Mouse (Mus musculus): ENCODE data around the gene Zbtb45. TPM values are rescaled to one million over a fixed set of nuclear protein-coding genes. Genes with fewer than 3 reads are reported as not detected.
A peak's percentile ranks its signal among the peaks of the same experiment; 100 is the strongest.

The Zbtb45 gene
- 1 to 10 TPM; 4.6 to 7.0 TPM for polyA plus RNA-seq (2017; shearing (Covaris generic))

DNA sequence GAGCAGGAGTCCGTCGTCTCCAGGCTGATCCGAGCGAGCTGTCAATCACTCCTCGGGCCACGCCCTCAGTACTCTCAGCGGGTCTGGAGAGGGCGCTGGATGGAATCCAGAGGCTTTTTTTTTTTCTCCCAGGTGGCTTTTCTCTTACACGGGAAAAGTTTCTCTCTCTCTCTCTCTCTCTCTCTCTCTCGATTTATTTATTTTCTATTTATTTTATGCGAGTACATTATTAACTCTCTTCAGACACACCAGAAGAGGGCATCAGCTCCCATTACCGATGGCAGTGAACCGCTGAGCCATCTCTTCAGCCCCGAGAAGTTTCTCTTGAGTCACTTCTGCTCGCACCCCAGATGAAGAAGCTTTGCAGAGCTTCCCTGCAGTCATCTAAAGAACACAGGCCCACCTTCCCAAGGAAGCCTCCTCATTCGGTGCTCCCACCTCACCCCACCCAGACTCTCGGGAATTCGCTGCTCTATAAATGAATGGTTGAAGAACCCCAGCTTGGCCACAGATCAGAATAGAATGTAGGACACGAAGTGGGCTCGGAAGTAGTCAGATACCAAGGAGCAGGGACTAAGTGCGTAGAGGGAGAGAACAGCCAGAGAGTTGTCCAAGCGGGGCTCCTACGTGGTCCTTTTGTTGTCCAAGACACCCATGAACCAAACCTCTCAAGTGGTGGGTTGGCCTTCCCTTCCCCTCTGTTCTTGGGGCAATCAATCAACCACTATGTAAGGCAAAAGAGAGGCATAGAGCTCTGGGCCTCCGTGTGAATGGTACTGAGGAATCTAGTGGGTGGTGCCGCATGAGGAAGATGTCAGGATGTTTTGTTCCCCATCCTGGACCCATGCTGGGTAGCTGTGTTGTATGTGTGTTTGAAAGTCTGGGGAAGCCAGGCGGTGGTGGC lies at the start of gene Zbtb45:
Gene Zbtb45, minus strand, starts transcription at position 30 of the 904 bp plus-strand sequence.
- ATAC-seq = no peak

DNA sequence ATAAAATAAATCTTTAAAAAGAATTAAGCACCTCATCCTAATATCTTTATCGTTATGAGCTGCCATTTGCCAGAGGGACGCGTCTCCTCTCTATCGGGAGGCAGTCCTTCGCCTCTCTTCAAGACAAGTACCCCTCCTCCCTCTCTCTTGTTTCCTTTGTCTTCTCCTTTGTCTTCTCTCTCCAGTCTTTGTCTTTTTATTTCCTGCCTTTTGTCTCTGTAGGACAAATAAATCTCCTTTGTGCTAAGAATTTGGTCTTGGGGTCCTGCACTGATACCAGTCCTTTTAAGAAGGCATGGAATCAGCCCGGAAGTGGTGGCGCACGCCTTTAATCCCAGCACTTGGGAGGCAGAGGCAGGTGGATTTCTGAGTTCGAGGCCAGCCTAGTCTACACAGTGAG lies 49.7 kb upstream of the Zbtb45 start:
- ATAC-seq = no peak

DNA sequence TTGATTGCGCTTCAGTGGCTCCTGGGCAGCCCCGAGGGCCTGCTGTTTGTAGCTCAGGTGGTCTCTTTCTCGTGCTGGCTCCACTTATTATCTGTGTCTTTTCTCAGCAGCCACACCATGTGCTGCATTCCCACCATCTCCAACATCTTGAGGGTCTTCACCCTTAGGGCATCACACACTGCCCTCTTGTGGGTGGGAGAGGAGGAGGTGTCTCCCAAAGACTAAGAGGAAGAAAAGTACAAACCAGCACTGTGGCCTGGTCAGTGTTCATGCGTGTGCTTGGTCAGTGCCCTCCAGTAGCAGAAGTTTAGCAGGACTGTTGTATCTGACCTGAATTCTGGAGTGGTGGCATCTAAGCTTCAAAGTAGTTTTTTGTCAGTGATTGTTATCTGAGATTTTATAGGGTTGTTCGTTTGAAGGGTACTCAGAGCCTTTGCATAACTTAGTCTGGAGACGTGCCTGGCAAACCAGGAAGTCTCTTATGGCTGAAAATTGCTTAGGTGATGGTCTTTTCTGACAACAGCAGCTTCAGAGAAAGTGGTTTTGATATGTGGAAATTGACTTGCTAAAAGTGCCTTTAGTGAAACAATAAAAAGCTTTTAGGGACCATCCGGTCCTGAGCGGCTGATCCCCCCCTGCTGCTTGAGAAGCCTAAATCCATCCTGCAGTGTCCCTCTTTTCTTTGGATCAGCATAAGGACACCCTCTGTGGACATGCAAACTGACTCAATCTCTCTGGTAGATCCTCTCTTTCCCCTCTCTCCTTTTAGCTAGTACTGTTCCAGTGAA lies 47.3 kb upstream of the Zbtb45 start:
- no peak for ATAC-seq

DNA sequence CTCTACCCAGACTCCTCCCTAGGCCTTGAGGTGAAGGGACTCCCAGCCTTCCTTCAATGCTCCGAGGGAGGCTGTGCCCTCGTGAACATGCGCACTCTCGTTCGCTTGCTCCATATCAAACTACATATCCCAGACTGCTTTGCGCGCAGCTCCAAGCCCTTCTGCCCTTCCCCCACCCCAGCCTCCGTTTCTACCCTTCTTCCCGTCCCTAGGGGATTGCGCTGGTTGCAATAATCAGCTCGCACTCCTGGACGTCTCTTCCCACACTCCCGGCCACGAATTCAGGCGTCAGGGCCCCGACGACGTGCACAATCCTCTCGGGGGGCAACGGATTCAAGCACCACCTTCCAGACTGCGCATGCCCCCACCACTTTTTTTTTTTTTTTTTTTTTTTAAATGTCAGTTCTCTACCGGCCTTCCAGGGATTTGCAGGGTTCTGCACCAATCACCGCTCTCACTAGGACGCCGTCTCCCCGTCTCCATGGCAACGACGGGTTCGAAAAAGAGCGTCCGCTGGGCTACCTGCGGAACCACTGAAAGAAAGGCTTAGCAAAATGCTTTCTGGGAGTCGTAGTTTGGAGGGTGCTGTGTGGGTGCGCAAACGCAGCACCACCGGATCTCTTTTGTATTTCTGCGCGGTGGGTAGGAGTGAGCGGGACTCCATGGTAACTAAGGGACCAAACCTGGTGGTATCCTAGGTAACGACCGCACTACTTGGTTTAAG lies 44.6 kb upstream of the Zbtb45 start, which contains the start of gene Mzf1:
Gene Mzf1, minus strand, starts transcription at position 478 of the 724 bp plus-strand sequence.
- peak; percentile 95 for ATAC-seq

DNA sequence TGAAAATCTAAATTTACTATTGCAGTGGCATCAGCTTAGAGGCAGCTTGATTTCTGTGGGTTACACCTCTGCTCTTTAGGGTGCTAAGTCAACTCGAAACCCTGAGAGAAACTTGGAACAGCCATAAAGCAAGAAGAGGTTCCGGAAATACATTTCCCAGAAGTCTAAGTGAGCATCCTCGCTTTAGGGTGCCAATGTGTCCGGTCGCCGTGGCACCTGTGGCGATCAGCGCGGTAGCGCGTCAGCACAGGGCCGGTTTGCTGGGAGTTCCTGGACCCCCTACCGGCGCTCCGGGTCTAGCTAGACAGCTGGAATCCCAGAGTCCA lies 44.1 kb upstream of the Zbtb45 start:
- ATAC-seq = peak; percentile 33

DNA sequence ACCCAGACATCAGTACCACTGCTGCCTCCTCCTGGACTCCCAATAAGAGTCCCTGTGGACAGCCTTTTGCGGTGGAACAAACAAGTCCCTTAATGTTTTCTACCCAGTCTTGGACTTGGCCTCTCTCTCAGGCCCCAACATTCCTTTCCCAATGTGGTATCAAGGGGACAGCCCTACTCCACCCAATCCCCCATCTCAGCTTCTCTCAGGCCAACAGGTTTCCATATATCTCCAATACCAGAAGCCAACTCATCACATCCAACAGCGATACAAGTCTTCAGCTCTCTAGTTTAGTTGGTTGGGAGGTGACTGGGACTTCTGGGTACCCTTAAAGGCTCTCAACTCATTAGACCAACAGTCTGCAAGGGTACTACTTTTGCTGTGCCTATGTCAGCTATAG lies 43.7 kb upstream of the Zbtb45 start:
- no peak for ATAC-seq

DNA sequence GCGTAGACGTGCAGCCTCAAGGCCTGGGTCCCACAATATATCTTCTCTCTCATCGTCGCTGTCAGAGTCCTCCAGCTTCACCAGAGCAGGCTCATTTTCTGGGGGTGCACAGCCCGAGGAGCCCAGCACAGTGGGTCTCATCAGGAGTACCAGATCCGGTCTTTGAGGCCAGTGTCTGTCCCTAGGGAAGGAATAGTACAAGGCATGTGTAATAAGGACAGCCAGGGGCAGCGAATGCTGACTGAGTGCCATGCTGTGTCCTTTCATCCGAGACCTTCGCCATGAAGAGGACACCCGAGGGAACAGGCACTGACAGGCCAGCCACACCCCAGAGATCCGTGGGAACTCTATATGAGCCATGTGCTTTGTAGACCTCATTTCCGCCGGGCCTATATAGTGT lies 43.2 kb upstream of the Zbtb45 start:
- no peak for ATAC-seq

DNA sequence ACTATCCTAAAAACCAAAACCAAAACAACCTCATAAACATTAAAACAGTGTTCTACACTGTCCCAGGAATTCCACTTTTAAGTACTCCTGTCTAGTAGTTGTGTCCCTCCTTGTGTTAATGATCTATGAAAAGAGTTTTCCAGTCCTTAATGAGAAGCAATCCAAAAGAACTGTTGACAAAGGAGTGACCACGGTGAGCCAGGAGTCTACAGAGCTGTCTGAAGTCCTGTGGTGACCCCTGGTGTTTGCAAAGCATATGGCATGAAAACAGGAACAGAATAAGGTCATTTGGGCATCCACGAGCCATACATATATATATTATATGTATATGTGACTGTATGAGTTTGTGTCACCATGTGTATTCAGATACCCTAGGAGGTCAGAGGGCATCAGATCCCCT lies 36.2 kb upstream of the Zbtb45 start:
- ATAC-seq = peak; percentile 97

DNA sequence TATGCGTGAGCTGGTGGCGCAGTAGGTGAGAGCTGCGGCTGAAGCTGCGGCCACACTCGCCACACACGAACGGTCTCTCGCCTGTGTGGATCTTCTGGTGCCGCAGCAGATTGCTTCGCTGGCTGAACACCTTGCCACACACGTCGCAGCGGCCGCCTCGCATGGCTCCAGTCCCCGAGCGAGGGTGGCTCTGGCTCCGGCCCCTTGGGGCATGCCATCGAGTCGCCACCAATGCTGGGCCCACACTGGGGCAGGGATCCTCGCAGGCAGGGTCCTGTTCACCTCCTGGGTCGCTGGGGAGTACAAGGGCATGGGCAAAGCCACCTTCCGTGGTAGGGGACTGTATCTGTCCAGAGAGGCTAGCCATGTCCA lies 34.4 kb upstream of the Zbtb45 start:
- no peak for ATAC-seq

DNA sequence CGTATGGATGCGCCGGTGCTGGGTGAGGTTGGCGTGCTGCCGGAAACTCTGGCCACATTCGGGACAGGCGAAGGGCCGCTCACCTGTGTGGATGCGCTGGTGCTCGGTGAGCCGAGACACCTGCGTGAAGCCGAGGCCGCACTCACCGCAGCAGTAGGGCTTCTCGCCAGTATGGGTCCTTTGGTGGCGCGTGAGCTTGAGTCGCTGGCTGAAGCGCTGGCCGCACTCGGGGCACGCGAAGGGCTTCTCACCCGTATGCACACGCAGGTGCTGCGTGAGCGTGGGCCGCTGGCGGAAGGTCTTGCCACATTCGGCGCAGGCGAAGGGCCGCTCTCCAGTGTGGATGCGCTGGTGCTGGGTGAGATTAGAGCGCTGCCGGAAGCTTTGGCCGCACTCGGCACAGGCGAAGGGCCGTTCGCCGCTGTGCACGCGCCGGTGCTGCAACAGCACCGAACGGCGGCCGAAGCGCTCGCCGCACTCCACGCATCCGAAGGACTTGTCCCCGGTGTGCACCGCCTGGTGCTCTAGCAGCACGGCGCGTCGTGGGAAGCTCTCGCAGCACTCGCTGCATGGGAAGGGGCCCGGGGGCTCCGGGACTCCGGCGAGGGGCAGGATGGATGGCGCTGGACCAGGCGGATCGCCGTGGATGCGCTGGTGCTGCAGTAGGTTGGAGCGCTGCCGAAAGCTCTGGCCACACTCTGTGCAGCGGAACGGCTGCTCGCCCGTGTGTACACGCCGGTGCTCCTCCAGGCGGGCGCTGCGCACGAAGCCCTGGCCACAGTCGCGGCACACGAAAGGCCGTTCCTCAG lies 33.8 kb upstream of the Zbtb45 start:
- ATAC-seq = no peak

DNA sequence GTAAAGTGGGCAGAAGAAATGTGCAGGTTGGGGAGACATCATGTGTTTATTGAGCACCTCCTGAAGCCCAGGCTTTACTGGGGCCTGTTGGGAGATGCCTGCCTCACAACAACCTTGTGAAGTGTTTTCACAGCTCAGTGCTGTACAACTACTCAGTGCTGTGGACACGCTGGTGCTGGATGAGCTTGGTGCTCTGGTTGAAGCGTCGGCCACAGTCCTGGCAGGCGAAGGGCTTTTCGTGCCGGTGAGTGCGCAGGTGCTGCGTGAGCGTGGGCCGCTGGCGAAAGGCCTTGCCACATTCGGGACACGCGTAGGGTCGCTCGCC lies 33.2 kb upstream of the Zbtb45 start:
- no peak for ATAC-seq

DNA sequence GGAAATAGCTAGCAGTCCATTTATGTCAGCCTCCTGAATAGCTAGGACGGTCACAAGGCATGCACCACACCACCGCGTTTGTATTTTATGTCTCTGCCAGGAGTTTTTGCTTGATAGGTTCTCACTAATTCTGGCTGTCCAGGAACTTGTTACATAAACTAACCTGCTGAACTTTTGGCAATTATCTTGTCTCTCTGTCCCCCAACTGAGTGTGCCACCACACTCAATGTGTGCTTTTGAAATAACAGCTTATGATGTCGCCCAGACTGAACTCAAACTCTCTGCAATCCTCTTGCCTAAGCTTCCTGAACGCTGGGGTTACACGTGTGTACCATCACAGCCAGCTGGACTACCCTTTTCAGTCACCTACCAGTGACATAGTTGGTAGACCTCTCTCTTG lies 32.7 kb upstream of the Zbtb45 start:
- no peak for ATAC-seq

DNA sequence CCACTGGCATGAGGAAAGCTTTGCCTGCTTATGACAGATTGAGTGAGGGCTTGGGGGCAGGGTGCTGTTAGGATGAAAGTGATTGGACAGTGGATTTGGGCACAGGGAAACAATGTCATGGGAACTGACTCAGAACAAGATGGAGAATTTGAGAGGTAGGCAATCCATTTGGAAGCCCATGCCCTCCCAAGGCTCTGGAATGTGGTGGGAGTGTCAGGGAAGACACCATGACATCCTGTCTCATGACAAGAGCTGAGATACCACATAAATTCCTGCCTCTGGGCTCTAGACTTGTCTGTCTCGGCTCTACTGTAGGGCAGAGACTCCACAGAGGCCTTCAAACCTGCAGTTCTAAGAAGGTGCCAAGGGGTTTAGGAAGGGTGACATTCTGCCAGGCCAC lies 31.4 kb upstream of the Zbtb45 start:
- ATAC-seq = no peak

DNA sequence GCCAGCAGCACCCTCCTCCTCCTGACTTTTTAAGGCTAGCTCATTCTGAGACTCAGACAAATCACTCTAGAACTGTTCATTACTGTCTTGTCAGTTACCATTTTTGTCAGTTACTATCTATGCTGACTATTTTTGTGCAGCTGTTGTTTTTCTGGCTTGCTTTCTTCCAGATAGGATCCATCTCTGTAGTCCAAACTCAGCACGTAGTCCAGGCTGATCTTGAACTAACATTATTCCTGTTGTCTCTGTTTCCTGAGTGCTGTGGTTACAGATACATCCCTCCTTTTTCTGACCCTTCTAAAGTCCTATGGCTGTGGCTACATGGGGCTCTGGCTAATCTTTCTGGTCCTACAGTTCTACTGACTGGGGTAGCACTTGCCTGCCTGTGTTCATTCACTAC lies 29.3 kb upstream of the Zbtb45 start:
- ATAC-seq = no peak

DNA sequence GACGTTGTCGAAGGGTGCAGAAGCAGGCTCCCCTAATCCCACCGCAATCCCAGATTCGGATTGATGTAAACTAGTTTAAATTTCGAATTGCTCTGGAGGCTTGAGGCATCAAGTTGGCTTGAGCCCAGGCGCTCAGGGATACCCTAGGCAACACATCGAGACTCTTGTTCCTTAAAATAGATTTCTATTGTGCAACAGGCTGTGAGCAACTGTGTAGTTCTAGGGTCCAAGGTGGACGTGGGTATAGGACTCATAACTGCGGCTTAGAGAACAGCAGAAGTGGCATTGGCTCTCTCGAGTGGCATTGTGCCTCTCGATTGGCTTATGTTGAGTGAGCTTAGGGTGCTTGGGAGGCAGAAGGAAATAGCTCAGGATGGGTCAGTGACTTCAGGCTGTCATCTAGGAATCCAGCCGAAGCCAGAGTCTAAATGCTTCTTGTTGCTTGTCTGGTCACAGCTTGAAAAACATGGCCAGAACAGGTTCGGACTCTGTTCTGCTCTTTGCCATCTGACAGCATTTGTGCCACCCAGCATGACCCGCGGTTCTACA lies 28.9 kb upstream of the Zbtb45 start:
- no peak for ATAC-seq

DNA sequence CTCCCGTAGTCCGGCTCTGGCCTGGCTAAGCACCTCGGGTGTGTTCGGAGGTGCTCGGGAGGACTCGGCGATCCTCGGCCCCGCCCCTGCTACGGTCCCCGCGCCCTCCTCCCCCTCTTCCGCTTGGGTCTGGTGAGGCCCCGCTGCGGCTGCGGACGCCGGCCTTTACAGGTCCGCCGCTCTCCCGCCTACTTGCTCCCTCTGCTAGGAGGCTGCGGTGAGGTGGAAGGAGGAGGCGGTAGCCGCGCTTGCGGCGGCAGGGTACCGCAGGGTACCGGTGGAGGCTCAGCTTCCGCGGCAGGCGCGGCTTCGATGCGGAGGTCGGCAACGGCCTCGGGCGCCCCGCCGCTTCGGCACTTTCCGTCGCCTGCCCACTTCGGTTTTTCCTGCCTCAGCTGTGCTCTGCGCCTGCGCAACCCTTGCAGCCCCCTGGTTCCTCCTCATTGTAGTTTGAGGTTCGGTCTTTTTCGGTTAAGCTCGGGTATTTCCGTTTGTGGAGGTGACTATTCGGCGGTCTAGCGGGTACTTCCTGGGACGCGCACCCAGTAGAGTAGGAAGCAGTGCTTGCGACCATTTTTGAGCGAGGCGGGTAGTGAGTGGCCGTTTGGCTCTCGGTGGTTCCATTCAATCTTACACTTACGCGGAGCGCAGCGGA lies 28.2 kb upstream of the Zbtb45 start, which contains the start of gene Ube2m:
Gene Ube2m, minus strand, starts transcription at position 375 of the 655 bp plus-strand sequence.
- ATAC-seq = peak; percentile 78

DNA sequence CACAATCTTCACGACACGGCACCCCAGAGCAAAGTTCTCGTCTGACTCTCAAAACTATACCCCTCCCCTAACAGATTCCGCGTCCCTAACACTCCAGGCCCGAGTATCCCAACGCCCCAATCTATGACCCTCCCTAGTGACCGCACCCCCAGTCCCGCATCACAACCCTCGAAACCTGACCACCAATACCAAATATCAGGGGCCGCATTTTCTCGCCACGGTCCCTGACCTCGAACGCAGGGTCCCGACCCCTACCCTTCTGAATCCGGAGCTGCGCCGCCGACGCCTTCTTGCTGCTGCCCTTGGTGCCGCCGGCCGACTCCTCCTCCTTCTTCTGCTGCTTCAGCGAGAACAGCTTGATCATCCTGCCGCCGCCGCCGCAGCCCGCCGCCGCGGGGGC lies 27.5 kb upstream of the Zbtb45 start:
- no peak for ATAC-seq

DNA sequence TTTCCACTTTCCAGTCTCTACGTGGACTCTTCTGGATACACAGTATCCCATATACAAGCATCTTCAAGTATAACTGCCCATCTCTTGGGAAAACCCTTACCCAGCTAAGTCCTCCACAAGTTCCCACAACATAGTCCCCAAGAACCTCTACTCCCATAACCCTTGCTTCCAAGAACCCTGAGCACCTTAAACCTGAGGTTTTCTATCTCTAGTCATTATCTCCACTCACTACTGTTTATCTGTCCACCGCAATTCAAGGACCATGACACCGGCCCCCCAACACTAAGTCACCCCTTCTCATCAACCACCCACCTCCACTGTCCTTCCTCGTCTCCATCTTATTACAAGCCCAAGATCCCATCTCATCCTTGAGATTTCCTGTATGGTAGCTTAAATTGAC lies 27.0 kb upstream of the Zbtb45 start:
- no peak for ATAC-seq

DNA sequence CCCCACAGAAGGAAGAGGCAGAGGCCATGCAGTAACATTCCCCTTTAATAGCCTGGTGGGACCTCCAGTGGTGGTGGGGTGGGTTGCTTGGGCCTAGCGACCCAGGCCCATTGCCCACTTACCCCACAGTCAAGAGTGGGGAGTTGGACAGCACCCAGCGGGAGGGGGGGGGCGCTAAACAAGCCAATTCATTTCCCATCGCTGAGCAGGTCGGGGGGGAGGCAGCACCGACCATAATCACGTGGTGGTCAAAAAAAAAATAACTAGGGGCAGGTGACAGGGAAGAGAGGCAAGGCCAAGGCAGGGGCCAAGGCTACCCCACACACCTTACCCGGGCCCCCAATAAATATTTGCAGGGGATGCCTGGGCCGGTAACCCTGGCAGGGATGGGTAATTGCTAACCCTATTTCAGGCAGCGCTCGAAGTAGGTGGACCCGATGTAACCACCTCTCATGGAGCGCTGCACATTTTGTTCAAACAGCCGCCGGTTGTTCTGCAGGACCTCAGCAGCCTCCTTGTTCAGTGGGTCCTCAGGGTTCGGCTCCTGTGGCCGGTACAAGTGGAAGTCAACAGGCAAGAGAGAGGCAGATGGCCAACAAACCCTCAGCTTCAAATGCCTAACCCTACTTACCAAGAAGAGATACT lies 25.5 kb upstream of the Zbtb45 start:
- no peak for ATAC-seq

DNA sequence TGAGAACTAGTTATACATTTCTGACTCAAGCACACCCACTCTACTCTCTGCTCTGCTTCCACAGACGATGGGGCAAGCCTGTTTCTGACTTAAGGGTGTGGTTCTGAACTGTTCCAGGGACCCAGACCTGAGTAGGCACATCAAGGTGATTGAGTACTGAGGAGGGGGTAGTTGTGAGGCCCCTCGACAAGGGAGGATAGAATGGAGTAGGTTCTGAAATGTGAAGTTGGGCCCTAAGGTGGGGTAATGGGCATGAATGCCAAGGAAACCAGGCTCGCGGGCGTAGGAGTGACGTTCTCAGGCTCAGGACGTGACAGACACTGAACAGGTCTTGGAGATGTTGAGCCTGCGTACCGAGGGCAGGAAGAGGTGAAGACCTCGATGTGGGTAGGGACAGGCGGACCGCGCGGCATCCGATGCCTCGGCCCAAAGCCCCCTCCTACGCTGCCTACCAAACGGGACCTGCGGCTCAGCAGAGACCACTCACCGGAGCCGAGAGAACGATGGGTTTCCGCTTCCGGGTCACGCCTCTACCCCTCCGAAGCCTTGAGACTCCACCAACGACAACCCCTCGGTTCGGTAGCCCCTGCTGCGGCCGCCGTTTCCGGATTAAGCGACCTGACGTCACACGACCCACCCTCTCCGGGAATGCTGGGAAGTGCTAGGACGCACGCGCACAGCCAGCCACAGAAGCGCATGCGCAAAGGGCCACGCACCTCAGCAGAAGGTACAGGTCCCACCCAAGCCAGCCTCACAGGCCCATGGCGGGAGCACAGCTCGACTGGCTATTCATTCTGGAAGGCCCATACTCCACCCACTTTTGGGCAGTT lies 24.5 kb upstream of the Zbtb45 start, which contains the start of gene Chmp2a:
Gene Chmp2a, minus strand, starts transcription at position 660 of the 830 bp plus-strand sequence.
- ATAC-seq = peak; percentile 53
